ENCODE assay signal across 30 mouse cellular contexts in genomic region chr3:94369709-94370108, GRCm38 (mm10). TPM values are rescaled to one million over a fixed set of nuclear protein-coding genes. Genes with fewer than 3 reads are reported as not detected.
DNase-seq lines count a peak whose midpoint lies in the region; ATAC-seq and TF ChIP-seq lines count a peak whose summit lies in the region.
"Had no signal": no experiment of that assay in that cellular context is flagged by ENCODE, and none has a peak within 500 bp of the region (broad histone marks: within the 10 kb centered on the region; RNA-seq: fewer than 3 reads in every experiment).

No protein-coding gene starts in this region.

- H3ac ChIP-seq in myocyte (ENCODE audit: control insufficient read depth, insufficient read length): no peak overlapping the region

- WGBS in hindbrain, postnatal 0 days: 54% methylated on average over 2 of the region's 2 CpGs

- peaks cover 0 to 6% of the 10 kb centered on the region in 2 experiments; a peak in 2 of 4 replicates for H3K36me3 ChIP-seq in MEL (ENCODE audit: control insufficient read depth in 1 of 2, insufficient read depth in 2 of 2, low read length in 2 of 2)
- no peaks in the 10 kb centered on the region for H3K36me3 ChIP-seq in myocyte (ENCODE audit: control insufficient read depth, insufficient read depth)
- H3K36me3 ChIP-seq in hindbrain, postnatal 0 days (ENCODE audit: insufficient read depth, low read length): no peaks in the 10 kb centered on the region
- H3K36me3 ChIP-seq: embryonic facial prominence, embryonic 12.5 days; forebrain, embryonic 12.5 days; heart, embryonic 10.5 days; limb, embryonic 15.5 days; midbrain, embryonic 12.5 days had no signal

- H3K27me3 ChIP-seq in MEL (ENCODE audit: control insufficient read depth in 1 of 2, insufficient read depth in 2 of 2, low read length in 2 of 2) (no peaks in the 10 kb centered on the region), myocyte (ENCODE audit: control insufficient read depth, insufficient read depth, insufficient read length) (no peaks in the 10 kb centered on the region)
- no peaks in the 10 kb centered on the region for H3K27me3 ChIP-seq in hindbrain, postnatal 0 days (ENCODE audit: insufficient read depth, low read length)

- DNase-seq in adrenal gland, postnatal 14 days: peak; percentile 51
- DNase-seq in adrenal gland, postnatal 25 days: no peak
- peak; percentile 78 for DNase-seq in MEL (ENCODE audit: low read depth, low spot score)
- peak; percentile 66 for DNase-seq in testis, postnatal 14 days (ENCODE audit: low spot score)
- no peak for DNase-seq in hindbrain, postnatal 0 days (ENCODE audit: low spot score)
- DNase-seq: cerebellum, adult 18-20 months; cerebellum, postnatal 14 days; gastrocnemius, postnatal 36 days; heart, postnatal 4 days; kidney, adult 9 months; kidney, postnatal 14 days; left cerebral cortex, postnatal 4 days; retina, postnatal 1 day had no signal

- ATAC-seq in frontal cortex, adult (ENCODE audit: low TSS enrichment): no peak
- ATAC-seq in hindbrain, postnatal 0 days: no peak

- H3K4me3 ChIP-seq in MEL (ENCODE audit: control insufficient read depth in 1 of 2, insufficient read depth in 1 of 2, low read depth in 2 of 2, low read length in 2 of 2) (no peak overlapping the region), myocyte (no peak overlapping the region)
- H3K4me3 ChIP-seq in hindbrain, postnatal 0 days (ENCODE audit: low read length): no peak overlapping the region
- H3K4me3 ChIP-seq: embryonic facial prominence, embryonic 12.5 days; forebrain, embryonic 12.5 days; heart, embryonic 10.5 days; limb, embryonic 15.5 days; midbrain, embryonic 12.5 days had no signal

- no peak overlapping the region for H3K9ac ChIP-seq in MEL (ENCODE audit: control insufficient read depth, low read depth, low read length, poor library complexity, severe bottlenecking)
- H3K9ac ChIP-seq in hindbrain, postnatal 0 days (replicated peaks; ENCODE audit: low read length): no peak overlapping the region
- H3K9ac ChIP-seq: embryonic facial prominence, embryonic 12.5 days; forebrain, embryonic 12.5 days; hindbrain, embryonic 14.5 days; limb, embryonic 15.5 days; midbrain, embryonic 12.5 days had no signal

- TF ChIP-seq RAD21 in MEL (IDR thresholded peaks at IDR 0.05; ENCODE audit: low read depth, low read length): no peak

- H3K27ac ChIP-seq in MEL (ENCODE audit: control insufficient read depth, low read depth, low read length): no peak overlapping the region
- H3K27ac ChIP-seq in hindbrain, postnatal 0 days: no peak overlapping the region
- H3K27ac ChIP-seq: embryonic facial prominence, embryonic 12.5 days; forebrain, embryonic 12.5 days; heart, embryonic 10.5 days; hindbrain, embryonic 14.5 days; limb, embryonic 15.5 days; macrophage; midbrain, embryonic 12.5 days had no signal

- H3K9me3 ChIP-seq in MEL (replicated peaks; ENCODE audit: insufficient read depth, low read length): no peaks in the 10 kb centered on the region
- H3K9me3 ChIP-seq in hindbrain, postnatal 0 days (ENCODE audit: low read length): no peaks in the 10 kb centered on the region
- H3K9me3 ChIP-seq: embryonic facial prominence, embryonic 12.5 days; heart, embryonic 10.5 days; limb, embryonic 15.5 days; midbrain, embryonic 12.5 days had no signal

- TF ChIP-seq CTCF in MEL (IDR thresholded peaks at IDR 0.05 in 2 of 3, conservative IDR thresholded peaks at IDR 0.05 in 1 of 3; ENCODE audit: control insufficient read depth in 1 of 3, insufficient read depth in 1 of 3, low read depth in 2 of 3, low read length in 3 of 3, poor library complexity in 1 of 3, severe bottlenecking in 1 of 3): no peak
- no peak for TF ChIP-seq CTCF in hindbrain, postnatal 0 days (IDR thresholded peaks at IDR 0.05; ENCODE audit: low read depth)

- no peak for TF ChIP-seq POLR2A in MEL (IDR thresholded peaks at IDR 0.05; ENCODE audit: control insufficient read depth in 1 of 2, insufficient read depth in 1 of 2, low read depth in 1 of 2, low read length in 2 of 2, poor library complexity in 1 of 2)
- no peak for TF ChIP-seq POLR2A in myocyte (IDR thresholded peaks at IDR 0.05; ENCODE audit: insufficient read length, low read depth)

- TF ChIP-seq EP300 in MEL (IDR thresholded peaks at IDR 0.05; ENCODE audit: low read depth in 1 of 2, low read length in 2 of 2): peak; percentile 59 to 65

- H3K4me2 ChIP-seq in myocyte (ENCODE audit: low read depth): no peak overlapping the region
- H3K4me2 ChIP-seq in hindbrain, postnatal 0 days (ENCODE audit: low read depth, low read length): no peak overlapping the region
- H3K4me2 ChIP-seq: embryonic facial prominence, embryonic 12.5 days; forebrain, embryonic 12.5 days; hindbrain, embryonic 14.5 days; limb, embryonic 15.5 days; midbrain, embryonic 12.5 days had no signal

- H3K79me2 ChIP-seq in MEL (ENCODE audit: control insufficient read depth, insufficient read depth, low read length, poor library complexity) (no peaks in the 10 kb centered on the region), myocyte (ENCODE audit: control insufficient read depth, insufficient read depth) (no peaks in the 10 kb centered on the region)

- H3K4me1 ChIP-seq in MEL (ENCODE audit: control insufficient read depth in 1 of 2, insufficient read depth in 2 of 2, low read length in 2 of 2): peaks cover 0 to 4% of the 10 kb centered on the region in 2 experiments; a peak in 3 of 4 replicates
- peaks cover 12% of the 10 kb centered on the region; the same call in 1 of the 2 replicates for H3K4me1 ChIP-seq in hindbrain, postnatal 0 days (ENCODE audit: insufficient read depth, low read length)

TF ChIP-seq in MEL, 35 proteins besides CTCF, POLR2A, EP300 and RAD21:
- TF ChIP-seq MAZ (IDR thresholded peaks at IDR 0.05; ENCODE audit: low read depth, low read length) (0 out of 2 replicates have a peak, but pooled peaks have one; percentile 27), SIN3A (IDR thresholded peaks at IDR 0.05; ENCODE audit: low read length) (peak; percentile 45; the same call in 1 of the 2 replicates), CHD2 (IDR thresholded peaks at IDR 0.05; ENCODE audit: low read length) (no peak), GATA1 (IDR thresholded peaks at IDR 0.05; ENCODE audit: low read depth, low read length) (peak; percentile 68), NRF1 (IDR thresholded peaks at IDR 0.05; ENCODE audit: insufficient read depth, low read depth, low read length, poor library complexity, severe bottlenecking) (no peak)

TF ChIP-seq in myocyte, 11 proteins besides CTCF, POLR2A, EP300 and RAD21:
- TF ChIP-seq MYOG (IDR thresholded peaks at IDR 0.05; ENCODE audit: control insufficient read depth in 1 of 3, insufficient read depth in 1 of 3, insufficient read length in 2 of 3, low read depth in 2 of 3) (peak in 1 of 3 experiments; percentile 35), TCF12 (IDR thresholded peaks at IDR 0.05; ENCODE audit: insufficient read depth, poor library complexity, severe bottlenecking) (no peak), MAX (IDR thresholded peaks at IDR 0.05; ENCODE audit: low read depth) (no peak), MYOD1 (IDR thresholded peaks at IDR 0.05; ENCODE audit: control insufficient read depth in 1 of 3, insufficient read length in 2 of 3, low read depth in 2 of 3) (peak in 2 of 3 experiments; percentile 39 to 72), USF1 (IDR thresholded peaks at IDR 0.05; ENCODE audit: low read depth) (no peak)

RNA-seq across cellular contexts. Expression of gene Rorc, which starts 2.9 kb away (rescaled TPM):
- total RNA-seq in adrenal gland, postnatal 14 days (2021): 21.3 and 26.3 TPM in 2 replicates
- total RNA-seq in adrenal gland, postnatal 25 days (2021): 13.9 and 19.0 TPM in 2 replicates
- not detected in 2 replicates for total RNA-seq in MEL (2012; rRNA removed)
- not detected for polyA plus RNA-seq in MEL (2012; ENCODE audit: insufficient read depth in 1 of 2, insufficient read length in 2 of 2, low read depth in 1 of 2, low replicate concordance in 2 of 2, missing spikeins in 1 of 2)
- polyA plus RNA-seq in myocyte (2012; fragmentation: generic; extraction: Trizol): 0.26 TPM
- 1.5 TPM in 2 replicates for total RNA-seq in hindbrain, postnatal 0 days (2014; rRNA removed)
- 0.45 and 0.79 TPM in 2 replicates for polyA plus RNA-seq in hindbrain, postnatal 0 days (2015; fragmentation: Nextera tagmentation; extraction: Ambion mirVana)
- polyA plus RNA-seq: macrophage had no signal

RNA-seq across cellular contexts. Expression of gene C2cd4d, which starts 7.5 kb away (rescaled TPM):
- 0.41 and 0.56 TPM in 2 replicates for total RNA-seq in adrenal gland, postnatal 14 days (2021)
- 0.49 TPM in 1 of 2 replicates, not detected in the other for total RNA-seq in adrenal gland, postnatal 25 days (2021)
- total RNA-seq in MEL (2012; rRNA removed): not detected in 2 replicates
- polyA plus RNA-seq in MEL (2012; ENCODE audit: insufficient read depth in 1 of 2, insufficient read length in 2 of 2, low read depth in 1 of 2, low replicate concordance in 2 of 2, missing spikeins in 1 of 2): not detected
- polyA plus RNA-seq in myocyte (2012; fragmentation: generic; extraction: Trizol): not detected
- 1.8 and 2.6 TPM in 2 replicates for total RNA-seq in hindbrain, postnatal 0 days (2014; rRNA removed)
- 1.3 and 2.2 TPM in 2 replicates for polyA plus RNA-seq in hindbrain, postnatal 0 days (2015; fragmentation: Nextera tagmentation; extraction: Ambion mirVana)
- total RNA-seq: gastrocnemius, adult 18-20 months; heart, postnatal 4 days; neutrophil, adult 5-6 weeks had no signal
- polyA plus RNA-seq: C2C12; liver, embryonic 16.5 days; macrophage had no signal

RNA-seq across cellular contexts. Expression of gene Them5, which starts 27.8 kb away (rescaled TPM):
- total RNA-seq in adrenal gland, postnatal 14 days (2021): not detected in 2 replicates
- total RNA-seq in adrenal gland, postnatal 25 days (2021): not detected in 2 replicates
- not detected in 2 replicates for total RNA-seq in MEL (2012; rRNA removed)
- not detected for polyA plus RNA-seq in MEL (2012; ENCODE audit: insufficient read depth in 1 of 2, insufficient read length in 2 of 2, low read depth in 1 of 2, low replicate concordance in 2 of 2, missing spikeins in 1 of 2)
- not detected for polyA plus RNA-seq in myocyte (2012; fragmentation: generic; extraction: Trizol)
- not detected in 2 replicates for total RNA-seq in hindbrain, postnatal 0 days (2014; rRNA removed)
- polyA plus RNA-seq in hindbrain, postnatal 0 days (2015; fragmentation: Nextera tagmentation; extraction: Ambion mirVana): 0.11 TPM in 1 of 2 replicates, not detected in the other
- total RNA-seq: gastrocnemius, adult 18-20 months; gastrocnemius, postnatal 36 days; heart, postnatal 4 days; layer of hippocampus, adult 18-20 months; layer of hippocampus, postnatal 14 days; left cerebral cortex, adult 8-10 months; left cerebral cortex, postnatal 4 days; neutrophil, adult 5-6 weeks had no signal
- polyA plus RNA-seq: C2C12; embryonic facial prominence, embryonic 12.5 days; heart, embryonic 10.5 days; hindbrain, embryonic 14.5 days; intestine, embryonic 14.5 days; liver, embryonic 16.5 days; macrophage; midbrain, embryonic 12.5 days had no signal

RNA-seq across cellular contexts. Expression of gene Lingo4, which starts 28.6 kb away (rescaled TPM):
- total RNA-seq in adrenal gland, postnatal 14 days (2021): 0.44 and 0.83 TPM in 2 replicates
- total RNA-seq in adrenal gland, postnatal 25 days (2021): 0.76 and 0.90 TPM in 2 replicates
- not detected in 2 replicates for total RNA-seq in MEL (2012; rRNA removed)
- not detected for polyA plus RNA-seq in MEL (2012; ENCODE audit: insufficient read depth in 1 of 2, insufficient read length in 2 of 2, low read depth in 1 of 2, low replicate concordance in 2 of 2, missing spikeins in 1 of 2)
- not detected for polyA plus RNA-seq in myocyte (2012; fragmentation: generic; extraction: Trizol)
- 3.7 and 3.9 TPM in 2 replicates for total RNA-seq in hindbrain, postnatal 0 days (2014; rRNA removed)
- 2.1 and 2.5 TPM in 2 replicates for polyA plus RNA-seq in hindbrain, postnatal 0 days (2015; fragmentation: Nextera tagmentation; extraction: Ambion mirVana)
- total RNA-seq: neutrophil, adult 5-6 weeks had no signal
- polyA plus RNA-seq: heart, embryonic 10.5 days; macrophage had no signal

RNA-seq across cellular contexts. Expression of gene Tdrkh, which starts 43.4 kb away (rescaled TPM):
- 10.7 and 10.9 TPM in 2 replicates for total RNA-seq in adrenal gland, postnatal 14 days (2021)
- 8.2 and 10.6 TPM in 2 replicates for total RNA-seq in adrenal gland, postnatal 25 days (2021)
- total RNA-seq in MEL (2012; rRNA removed): not detected in 2 replicates
- polyA plus RNA-seq in MEL (2012; ENCODE audit: insufficient read depth in 1 of 2, insufficient read length in 2 of 2, low read depth in 1 of 2, low replicate concordance in 2 of 2, missing spikeins in 1 of 2): not detected
- polyA plus RNA-seq in myocyte (2012; fragmentation: generic; extraction: Trizol): 5.4 TPM
- 11.8 and 13.7 TPM in 2 replicates for total RNA-seq in hindbrain, postnatal 0 days (2014; rRNA removed)
- polyA plus RNA-seq in hindbrain, postnatal 0 days (2015; fragmentation: Nextera tagmentation; extraction: Ambion mirVana): 46.8 and 48.6 TPM in 2 replicates

Comparison
In these comparisons a context has a peak if more than half of its experiments do, and no peak if none do; other contexts are left out.
1. DNase-seq: peak in adrenal gland, postnatal 14 days (single experiment), MEL (single experiment) and testis, postnatal 14 days (single experiment); none in adrenal gland, postnatal 25 days (single experiment) and hindbrain, postnatal 0 days (single experiment).